Mouse (Mus musculus): Measurements from ENCODE around the gene Gm5416.
"Not testable (repeated sequence)": the region's sequence is repeated elsewhere in the genome, so short reads cannot be mapped to it uniquely, and the experiment has no call there.

- not testable (repeated sequence) for TF ChIP-seq CTCF (conservative IDR thresholded peaks at IDR 0.05; ENCODE audit: insufficient read depth, insufficient read length, low read depth, low read length); POLR2A (IDR thresholded peaks at IDR 0.05; ENCODE audit: low read depth, low read length)
These were observed 26.3 kb upstream of the Gm5416 start, which contains the start of gene Gm5483 for GRCm38 (mm10) chr16:36183912-36184311.
